Mouse (Mus musculus) 416B (cell line): ENCODE measurements at regions not wholly inside any gene's neighbourhood (a gene's known extent, or its start where the extent isn't known, plus 50 kb on each side); places are given as distances from the start of the nearest gene placed in this dataset.
"Not testable (repeated sequence)": the region's sequence is repeated elsewhere in the genome, so short reads cannot be mapped to it uniquely, and the experiment has no call there.

Experiments used
- DNase-seq: peaks from one replicate; pipeline ENCODE4 v3.0.0; 2011; ENCODE audit warnings: low read depth

GRCm38 (mm10) chr14:84610476-84610875, 167.1 kb downstream of the Pcdh17 start:
- no peak for DNase-seq

GRCm38 (mm10) chr14:84612551-84612950, 169.2 kb downstream of the Pcdh17 start:
- no peak for DNase-seq

GRCm38 (mm10) chr14:84645026-84645425, 201.7 kb downstream of the Pcdh17 start:
- DNase-seq = no peak

- peak; percentile 0 for DNase-seq
Measured at GRCm38 (mm10) chr14:84645972-84646577, 202.7 kb downstream of the Pcdh17 start.

- DNase-seq = no peak
Measured at GRCm38 (mm10) chr14:84659206-84659775, 215.9 kb downstream of the Pcdh17 start.

GRCm38 (mm10) chr14:84667685-84668084, 224.3 kb downstream of the Pcdh17 start:
- DNase-seq = not testable (repeated sequence)

GRCm38 (mm10) chr14:84671678-84672472, 228.5 kb downstream of the Pcdh17 start:
- no peak for DNase-seq

- no peak for DNase-seq
Measured at GRCm38 (mm10) chr14:84686848-84687247, 243.5 kb downstream of the Pcdh17 start.

- no peak for DNase-seq
Measured at GRCm38 (mm10) chr14:84690810-84691209, 247.4 kb downstream of the Pcdh17 start.
